Mouse (Mus musculus) midbrain, embryonic 11.5 days (tissue): ENCODE results near the gene Hormad1. TPM values are rescaled to one million over a fixed set of nuclear protein-coding genes. Genes with fewer than 3 reads are reported as not detected.
"Not testable (repeated sequence)": the region's sequence is repeated elsewhere in the genome, so short reads cannot be mapped to it uniquely, and the experiment has no call there.

ENCODE experiments used
- ATAC-seq: fragments of 200-750 bp; cut with Nextera tagmentation; 2 replicates; pipeline ENCODE4 v1.8.0; 2017; ENCODE audit warnings: moderate TSS enrichment, moderate library complexity; ENCODE audit not compliant: low FRiP score
- DNase-seq: peaks from one replicate; pipeline ENCODE4 v3.0.0; 2015; ENCODE audit warnings: low spot score; ENCODE audit errors: missing footprints
- H3K27ac ChIP-seq: fragments of 300-500 bp; sonication (generic); 2 replicates; pipeline ENCODE4 v1.5.1; 2014; ENCODE audit warnings: low read depth, low read length
- H3K27me3 ChIP-seq: fragments of 300-500 bp; sonication (generic); 2 replicates; pipeline ENCODE4 v1.6.1; 2014; ENCODE audit warnings: mild to moderate bottlenecking, low read length, moderate library complexity, mixed read lengths; ENCODE audit not compliant: control insufficient read depth, insufficient read depth
- H3K36me3 ChIP-seq: fragments of 300-500 bp; sonication (generic); 2 replicates; pipeline ENCODE4 v1.6.1; 2014; ENCODE audit warnings: mild to moderate bottlenecking, low read length, moderate library complexity, mixed read lengths; ENCODE audit not compliant: control insufficient read depth, insufficient read depth
- H3K4me1 ChIP-seq: fragments of 300-500 bp; sonication (generic); 2 replicates; pipeline ENCODE4 v1.6.1; 2014; ENCODE audit warnings: low read length; ENCODE audit not compliant: control insufficient read depth, insufficient read depth
- H3K4me2 ChIP-seq: fragments of 300-500 bp; sonication (generic); 2 replicates; pipeline ENCODE4 v1.6.1; 2014; ENCODE audit warnings: mild to moderate bottlenecking, moderate library complexity
- H3K4me3 ChIP-seq: fragments of 300-500 bp; sonication (generic); 2 replicates; pipeline ENCODE4 v1.5.1; 2014; ENCODE audit warnings: low read depth, low read length
- H3K9ac ChIP-seq: fragments of 300-500 bp; sonication (generic); 2 replicates; pipeline ENCODE4 v1.6.1; 2014; ENCODE audit warnings: low read length
- H3K9me3 ChIP-seq: fragments of 300-500 bp; sonication (generic); 2 replicates; pipeline ENCODE4 v1.6.1; 2016; ENCODE audit warnings: low read length; ENCODE audit not compliant: control insufficient read depth
- WGBS: fragments of 180-500 bp; shearing (Covaris S2); extraction: QIAGEN DNeasy Blood & Tissue Kit; methylation state at CpG from one replicate; pipeline ENCODE4 v1.1.7; 2014; 5-methylcytosine and 5-hydroxymethylcytosine counted together
- polyA plus RNA-seq: library from polyadenylated mRNA; unstranded; fragments of >200 nt; fragmentation: Nextera tagmentation; extraction: Ambion mirVana; gene quantifications from 2 replicates; pipeline ENCODE4 v1.2.1, GENCODE M21; 2014

Gene Hormad1
- polyA plus RNA-seq, 1 experiment from 2014 or later = not detected

DNA sequence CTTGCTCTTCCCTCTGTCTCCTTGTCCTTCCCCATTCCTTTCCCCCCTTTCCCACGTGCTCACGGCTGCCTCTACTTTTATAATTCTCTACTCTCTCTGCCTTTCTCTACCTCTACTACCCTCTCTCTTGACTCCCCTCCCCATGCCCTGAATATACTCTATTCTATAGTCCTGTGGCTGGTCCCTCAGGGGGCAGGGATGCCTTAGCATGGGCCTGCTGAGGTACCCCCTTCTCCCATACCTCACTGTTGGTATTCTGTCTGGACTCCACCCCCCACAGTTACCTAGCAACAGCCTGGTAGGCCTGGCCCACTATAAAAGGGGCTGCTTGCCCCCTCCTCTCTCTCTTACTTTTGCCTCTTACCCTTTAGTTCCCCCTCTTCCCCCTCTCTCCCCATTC lies 64.1 kb downstream of the Hormad1 start:
- Histone ChIP-seq H3K4me2 (no peak overlapping the region), H3K9ac (no peak overlapping the region), H3K36me3 (peaks cover 11% of the 10 kb centered on the region; the same call in 1 of the 2 replicates), H3K9me3 (no peaks in the 10 kb centered on the region), H3K4me1 (peaks cover 6% of the 10 kb centered on the region), H3K27ac (no peak overlapping the region), H3K27me3 (no peaks in the 10 kb centered on the region), H3K4me3 (no peak overlapping the region)
- 53% methylated on average over 2 of the region's 2 CpGs for WGBS
- no peak for ATAC-seq
- peak; percentile 76 for DNase-seq

GRCm38 (mm10) chr3:95623991-95624515 lies 64.6 kb downstream of the Hormad1 start:
- H3K36me3 ChIP-seq = peaks cover 14% of the 10 kb centered on the region; the same call in 1 of the 2 replicates
- peak overlapping the region; percentile 40 for H3K4me2 ChIP-seq
- H3K4me1 ChIP-seq, H3K9me3 ChIP-seq, H3K27ac ChIP-seq, ATAC-seq, H3K27me3 ChIP-seq: not testable (repeated sequence)
- DNase-seq = peak; percentile 84
- H3K9ac ChIP-seq = peak overlapping the region; percentile 48; the same call in 1 of the 2 replicates
- H3K4me3 ChIP-seq = peak overlapping the region; percentile 69; the same call in 1 of the 2 replicates
- 62% methylated on average over 5 of the region's 5 CpGs for WGBS

DNA sequence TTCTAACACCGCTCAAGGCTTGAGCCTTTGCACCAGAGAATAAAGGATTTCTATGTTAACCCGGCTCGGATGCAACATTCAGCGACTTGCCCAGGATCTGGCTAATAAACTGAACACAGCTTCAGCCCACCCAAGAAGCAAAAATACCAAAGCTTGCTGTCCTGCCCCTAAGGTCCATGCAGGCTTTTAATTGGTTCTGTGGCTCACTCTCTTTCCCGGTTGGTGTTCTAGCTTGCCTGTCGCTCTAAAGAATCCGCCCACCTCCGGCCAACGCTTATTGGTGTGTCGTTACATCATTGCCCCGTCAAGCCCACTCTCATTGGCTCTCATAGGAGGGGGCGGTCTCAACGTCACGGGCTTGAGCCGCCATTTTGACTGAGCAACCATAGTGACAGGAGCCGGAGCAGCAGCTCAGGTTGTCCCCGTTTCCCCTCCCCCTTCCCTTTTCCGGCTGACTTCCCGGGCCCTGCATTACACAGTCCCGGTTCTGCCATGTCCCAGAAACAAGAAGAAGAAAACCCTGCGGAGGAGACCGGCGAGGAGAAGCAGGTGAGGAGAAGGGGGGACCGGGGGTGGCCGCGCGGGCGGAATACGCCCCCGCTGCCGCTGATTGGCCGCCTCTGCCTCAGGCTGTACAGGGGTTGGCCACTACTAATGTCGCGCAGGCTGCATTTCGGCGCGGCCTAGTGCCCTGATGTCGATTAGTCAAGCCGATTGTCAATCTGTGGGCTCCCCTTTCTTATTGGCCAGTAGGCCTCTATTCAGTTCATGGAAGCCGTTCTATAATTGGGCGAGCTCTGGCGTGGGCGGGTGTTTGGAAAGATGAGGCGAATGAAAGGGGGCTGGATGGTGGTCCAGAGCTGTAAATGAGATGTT lies 65.4 kb downstream of the Hormad1 start, which contains the start of gene Ensa:
Ensa (plus strand) TSS at position 366 of the 876 bp plus-strand sequence.
- under 1% methylated on average over 44 of the region's 44 CpGs for WGBS
- Histone ChIP-seq H3K36me3 (peaks cover 14% of the 10 kb centered on the region; the same call in 1 of the 2 replicates), H3K27ac (peak within 1 kb of the TSS; percentile 72)

DNA sequence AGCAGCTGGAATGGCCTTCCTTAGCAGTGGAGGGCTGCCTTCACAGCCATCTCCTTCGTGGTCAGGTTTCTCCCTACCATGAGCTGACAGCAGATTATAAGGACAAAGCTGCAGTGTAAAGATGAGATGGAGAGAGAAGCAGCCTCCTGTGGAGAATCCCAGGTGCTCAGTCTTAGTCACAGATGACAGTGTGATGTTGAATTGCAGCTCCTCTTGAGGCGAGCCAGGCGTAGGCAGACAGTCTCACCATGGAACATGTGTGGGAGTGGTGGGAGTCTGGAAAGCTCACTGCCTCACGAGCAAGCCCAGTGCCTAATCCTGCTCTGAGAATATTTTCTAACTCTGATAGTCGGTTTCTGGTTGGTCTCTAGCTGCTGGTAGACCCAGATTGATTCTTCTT lies 68.3 kb downstream of the Hormad1 start:
- Histone ChIP-seq H3K4me2 (no peak overlapping the region), H3K27ac (no peak overlapping the region), H3K36me3 (peaks cover 21% of the 10 kb centered on the region; the same call in 1 of the 2 replicates), H3K4me1 (peaks cover 6% of the 10 kb centered on the region), H3K27me3 (no peaks in the 10 kb centered on the region), H3K9ac (no peak overlapping the region), H3K9me3 (no peaks in the 10 kb centered on the region), H3K4me3 (no peak overlapping the region)
- 95% methylated on average over 5 of the region's 5 CpGs for WGBS
- ATAC-seq (no peak), DNase-seq (peak; percentile 49)

More for the DNA sequence above, 65.4 kb downstream of the Hormad1 start, which contains the start of gene Ensa:
- ATAC-seq = peak; percentile 99
- Histone ChIP-seq H3K27me3 (no peaks in the 10 kb centered on the region), H3K9ac (peak within 1 kb of the TSS; percentile 77), H3K4me3 (peak within 1 kb of the TSS; percentile 69), H3K4me2 (peak within 1 kb of the TSS; percentile 54), H3K4me1 (peaks cover 6% of the 10 kb centered on the region), H3K9me3 (no peaks in the 10 kb centered on the region)
- DNase-seq = peak; percentile 98

DNA sequence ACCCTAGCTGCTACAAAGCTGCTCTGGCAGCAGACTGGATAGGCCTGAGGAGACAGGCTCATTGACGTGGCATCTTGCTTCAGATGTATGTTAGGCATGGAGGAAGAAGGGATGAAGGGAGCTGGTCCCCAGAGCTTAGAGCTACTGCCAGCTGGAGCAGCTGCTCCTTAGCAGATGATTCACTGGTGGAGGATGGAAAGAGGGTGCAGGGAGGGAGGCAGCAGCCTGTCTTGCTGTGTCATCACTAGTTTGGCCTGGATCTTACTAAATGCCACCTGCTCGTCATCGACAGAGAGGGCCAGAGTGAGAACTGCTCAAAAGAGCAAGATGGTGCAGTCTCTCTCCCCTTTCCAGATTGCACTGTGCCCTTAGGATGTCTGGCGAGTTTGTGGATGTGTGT lies 70.3 kb downstream of the Hormad1 start:
- no peak for ATAC-seq
- 89% methylated on average over 4 of the region's 4 CpGs for WGBS
- H3K36me3 ChIP-seq = peaks cover 24% of the 10 kb centered on the region; the same call in 1 of the 2 replicates

DNA sequence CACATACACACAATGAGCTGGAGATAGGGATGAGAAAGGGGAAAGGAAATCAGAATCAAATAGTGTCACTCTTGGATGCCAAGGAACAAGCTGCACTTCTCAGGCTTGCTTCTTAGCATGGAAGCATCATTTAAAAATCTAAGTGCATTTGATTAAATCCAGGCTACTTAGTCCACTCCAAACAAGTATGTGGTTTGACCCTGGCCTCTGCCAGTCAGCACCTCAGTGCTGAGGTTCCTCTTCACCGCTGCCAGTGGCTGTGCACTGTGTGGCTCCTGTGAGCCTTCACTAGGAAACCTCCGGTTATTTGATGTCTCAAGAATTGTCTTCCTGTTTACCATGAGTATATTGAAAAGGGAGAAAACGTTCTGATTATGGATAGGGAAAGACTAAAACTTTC lies 71.4 kb downstream of the Hormad1 start:
- ATAC-seq (no peak), DNase-seq (peak; percentile 31)
- Histone ChIP-seq H3K27ac (no peak overlapping the region), H3K4me2 (no peak overlapping the region), H3K9ac (no peak overlapping the region), H3K4me1 (peaks cover 5% of the 10 kb centered on the region), H3K9me3 (no peaks in the 10 kb centered on the region), H3K36me3 (peaks cover 27% of the 10 kb centered on the region; the same call in 1 of the 2 replicates), H3K27me3 (no peaks in the 10 kb centered on the region), H3K4me3 (no peak overlapping the region)
- 81% methylated on average over 3 of the region's 3 CpGs for WGBS

More for the DNA sequence above, 70.3 kb downstream of the Hormad1 start:
- Histone ChIP-seq H3K9ac (no peak overlapping the region), H3K27ac (no peak overlapping the region), H3K27me3 (no peaks in the 10 kb centered on the region), H3K9me3 (no peaks in the 10 kb centered on the region), H3K4me1 (peaks cover 6% of the 10 kb centered on the region), H3K4me2 (no peak overlapping the region), H3K4me3 (no peak overlapping the region)
- peak; percentile 23 for DNase-seq

DNA sequence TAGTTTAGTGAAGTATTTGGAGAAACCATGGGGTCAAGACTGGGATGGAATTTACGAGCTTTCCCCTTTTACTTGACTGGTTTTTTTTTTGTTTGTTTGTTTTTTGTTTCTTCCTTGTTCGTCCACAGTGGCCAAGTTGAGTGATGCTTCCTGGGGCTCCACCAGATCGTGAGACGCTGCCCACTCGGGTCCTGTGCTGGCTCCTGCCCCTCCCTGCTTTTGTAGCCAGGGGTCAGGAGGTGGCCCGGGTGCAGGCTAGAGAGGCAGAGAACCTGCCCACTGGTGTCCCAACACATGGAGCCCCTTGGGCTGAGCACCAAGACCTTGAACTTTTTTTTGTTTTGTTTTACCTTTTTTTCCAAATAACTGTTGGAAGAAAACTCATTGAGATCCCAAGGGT lies 71.8 kb downstream of the Hormad1 start:
- Histone ChIP-seq H3K4me3 (no peak overlapping the region), H3K27ac (no peak overlapping the region), H3K4me2 (no peak overlapping the region), H3K4me1 (peaks cover under 1% of the 10 kb centered on the region; the same call in 1 of the 2 replicates), H3K9me3 (no peaks in the 10 kb centered on the region), H3K27me3 (no peaks in the 10 kb centered on the region), H3K9ac (no peak overlapping the region), H3K36me3 (peaks cover 26% of the 10 kb centered on the region; the same call in 1 of the 2 replicates)
- no peak for ATAC-seq
- no peak for DNase-seq
- 92% methylated on average over 6 of the region's 6 CpGs for WGBS

DNA sequence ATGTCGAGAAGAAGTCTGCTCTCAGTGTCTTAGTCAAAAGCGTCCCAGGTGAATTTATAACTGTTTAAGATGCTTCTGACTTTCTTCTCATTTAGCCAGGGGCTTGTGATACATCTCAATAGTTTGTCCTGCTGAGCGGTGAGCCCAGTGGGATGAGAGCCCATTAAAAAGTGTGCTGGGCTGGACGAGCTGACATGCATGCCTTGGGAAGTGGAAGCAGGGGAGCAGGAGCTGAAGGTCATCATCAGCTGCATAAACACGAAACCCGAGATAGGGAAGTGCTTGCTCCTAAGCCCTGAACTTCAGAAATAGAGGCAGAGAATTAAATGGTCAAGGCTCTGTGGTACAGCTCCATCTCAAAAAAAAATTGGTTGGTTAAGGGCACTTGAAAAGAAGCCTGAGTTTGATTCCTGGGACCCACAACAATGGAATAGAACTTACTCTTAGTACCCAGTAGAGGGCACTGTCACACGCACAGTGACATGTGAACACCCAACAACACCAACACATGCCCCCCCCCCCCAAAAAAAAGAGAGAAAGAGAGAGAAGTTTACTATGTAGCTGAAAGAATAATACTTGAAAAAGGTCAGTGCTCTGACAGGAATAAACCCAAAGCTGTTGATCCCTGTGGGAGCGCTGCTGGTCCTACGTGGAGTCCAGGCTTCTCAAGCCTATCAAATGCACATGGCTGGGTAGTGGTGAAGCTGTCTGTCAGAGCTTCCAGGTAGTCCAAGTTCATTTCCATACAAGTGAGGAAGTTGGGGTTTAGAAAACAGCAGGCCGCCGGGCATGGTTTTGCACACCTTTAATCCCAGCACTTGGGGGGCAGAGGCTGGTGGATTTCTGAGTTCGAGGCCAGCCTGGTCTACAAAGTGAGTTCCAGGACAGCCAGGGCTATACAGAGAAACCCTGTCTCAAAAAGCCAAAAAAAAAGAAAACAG lies 73.4 kb downstream of the Hormad1 start:
- no peak overlapping the region for H3K27ac ChIP-seq
- 84% methylated on average over 12 of the region's 12 CpGs for WGBS

More for the DNA sequence above, 73.4 kb downstream of the Hormad1 start:
- no peaks in the 10 kb centered on the region for H3K9me3 ChIP-seq
- H3K36me3 ChIP-seq = peaks cover 19% of the 10 kb centered on the region; the same call in 1 of the 2 replicates
- DNase-seq = peak; percentile 83
- H3K9ac ChIP-seq = no peak overlapping the region
- H3K4me1 ChIP-seq = no peaks in the 10 kb centered on the region
- H3K27me3 ChIP-seq = no peaks in the 10 kb centered on the region
- H3K4me3 ChIP-seq = no peak overlapping the region
- ATAC-seq = no peak
- no peak overlapping the region for H3K4me2 ChIP-seq
